Mouse (Mus musculus) myocyte (in vitro differentiated cells): ENCODE measurements around the gene P4ha2.
A peak's percentile ranks its signal among the peaks of the same experiment; 100 is the strongest.

Experiments used
- CEBPB ChIP-seq: IDR thresholded peaks from 2 replicates; pipeline ENCODE4 v1.6.1; 2011; ENCODE audit warnings: mild to moderate bottlenecking, moderate library complexity; ENCODE audit not compliant: poor library complexity, insufficient read depth, severe bottlenecking
- E2F4 ChIP-seq: IDR thresholded peaks from one replicate; pipeline ENCODE4 v1.6.1; 2011; ENCODE audit warnings: mild to moderate bottlenecking, control low read depth, moderate library complexity; ENCODE audit not compliant: insufficient read depth
- MAX ChIP-seq: IDR thresholded peaks from one replicate; pipeline ENCODE4 v1.6.1; 2011; ENCODE audit warnings: low read depth, mild to moderate bottlenecking, control low read depth
- MYOD1 ChIP-seq, 3 experiments: IDR thresholded peaks; one replicate each; pipeline ENCODE4 v1.6.1; 2011; ENCODE audit warnings: control low read depth in 2 of 3, low read depth in 2 of 3, mild to moderate bottlenecking in 2 of 3, moderate library complexity in 1 of 3; ENCODE audit not compliant: insufficient read length in 2 of 3, control insufficient read depth in 1 of 3
- MYOG ChIP-seq, 3 experiments: IDR thresholded peaks; one replicate each; pipeline ENCODE4 v1.6.1; 2011; ENCODE audit warnings: control low read depth in 2 of 3, low read depth in 2 of 3, mild to moderate bottlenecking in 2 of 3; ENCODE audit not compliant: insufficient read length in 2 of 3, control insufficient read depth in 1 of 3, insufficient read depth in 1 of 3
- POLR2A ChIP-seq: IDR thresholded peaks from one replicate; pipeline ENCODE4 v1.6.1; 2011; ENCODE audit warnings: low read depth, mild to moderate bottlenecking, control low read depth, moderate library complexity; ENCODE audit not compliant: insufficient read length
- POLR2AphosphoS2 ChIP-seq: IDR thresholded peaks from one replicate; pipeline ENCODE4 v1.6.1; 2011; ENCODE audit warnings: low read depth, control low read depth; ENCODE audit not compliant: insufficient read length
- REST ChIP-seq: IDR thresholded peaks from one replicate; pipeline ENCODE4 v1.6.1; 2011; ENCODE audit warnings: mild to moderate bottlenecking, control low read depth, moderate library complexity; ENCODE audit not compliant: insufficient read depth, insufficient read length
- SRF ChIP-seq: IDR thresholded peaks from one replicate; pipeline ENCODE4 v1.6.1; 2011; ENCODE audit warnings: low read depth; ENCODE audit not compliant: control insufficient read depth, insufficient read length
- TCF12 ChIP-seq: IDR thresholded peaks from one replicate; pipeline ENCODE4 v1.6.1; 2011; ENCODE audit warnings: mild to moderate bottlenecking, control low read depth; ENCODE audit not compliant: poor library complexity, insufficient read depth, severe bottlenecking
- USF1 ChIP-seq: IDR thresholded peaks from one replicate; pipeline ENCODE4 v1.6.1; 2011; ENCODE audit warnings: low read depth, mild to moderate bottlenecking, control low read depth, moderate library complexity

GRCm38 (mm10) chr11:54122416-54123264 is 22.7 kb downstream of the P4ha2 start:
- TF ChIP-seq POLR2AphosphoS2 (no peak), POLR2A (no peak), MAX (no peak), CEBPB (no peak), USF1 (no peak), TCF12 (peak; percentile 96), MYOG (IDR thresholded peaks at IDR 0.05; ENCODE audit: control insufficient read depth in 1 of 3, insufficient read depth in 1 of 3, insufficient read length in 2 of 3, low read depth in 2 of 3) (peak; percentile 71 to 98 (median 98)), MYOD1 (IDR thresholded peaks at IDR 0.05; ENCODE audit: control insufficient read depth in 1 of 3, insufficient read length in 2 of 3, low read depth in 2 of 3) (peak; percentile 84 to 95 (median 88)), E2F4 (no peak), REST (no peak), SRF (no peak)
